Mouse (Mus musculus): ENCODE measurements around the gene Ddx3x.

GRCm38 (mm10) chrX:13242320-13243096, 38.3 kb upstream of the Ddx3x start:
- TF ChIP-seq CTCF (conservative IDR thresholded peaks at IDR 0.05; ENCODE audit: insufficient read depth, insufficient read length, low read depth, low read length) (no peak), POLR2A (IDR thresholded peaks at IDR 0.05; ENCODE audit: low read depth, low read length) (peak; percentile 77)

Data from kidney, adult 2 months (tissue).